Mouse (Mus musculus): ENCODE data around the gene A030005K14Rik. TPM values are rescaled to one million over a fixed set of nuclear protein-coding genes. Genes with fewer than 3 reads are reported as not detected.

Gene A030005K14Rik
- total and polyA plus RNA-seq, 2 experiments from 2014 or later, result not detected

GRCm38 (mm10) chr1:83091268-83091667 lies 32.1 kb upstream of the A030005K14Rik start:
- Histone ChIP-seq H3K9me3 (ENCODE audit: low read length) (no peaks in the 10 kb centered on the region), H3K27me3 (ENCODE audit: insufficient read depth, low read length) (no peaks in the 10 kb centered on the region), H3K27ac (ENCODE audit: low read depth, low read length) (no peak overlapping the region), H3K36me3 (ENCODE audit: insufficient read depth) (no peaks in the 10 kb centered on the region), H3K4me2 (ENCODE audit: low read depth) (no peak overlapping the region), H3K9ac (no peak overlapping the region), H3K4me1 (ENCODE audit: insufficient read depth) (no peaks in the 10 kb centered on the region), H3K4me3 (ENCODE audit: low read depth, low read length) (no peak overlapping the region)
- ATAC-seq (no peak), DNase-seq (no peak)
- 79% methylated on average over 3 of the region's 3 CpGs for WGBS
- no peak for TF ChIP-seq CTCF (IDR thresholded peaks at IDR 0.05; ENCODE audit: low read depth)

GRCm38 (mm10) chr1:83084790-83085189 lies 25.6 kb upstream of the A030005K14Rik start:
- no peak overlapping the region for H3K27ac ChIP-seq (ENCODE audit: low read depth, low read length)
- H3K4me3 ChIP-seq (ENCODE audit: low read depth, low read length), result no peak overlapping the region
- no peak for ATAC-seq
- H3K9me3 ChIP-seq (ENCODE audit: low read length), result no peaks in the 10 kb centered on the region
- DNase-seq, result no peak
- no peak for TF ChIP-seq CTCF (IDR thresholded peaks at IDR 0.05; ENCODE audit: low read depth)
- H3K36me3 ChIP-seq (ENCODE audit: insufficient read depth), result no peaks in the 10 kb centered on the region
- 90% methylated on average over 2 of the region's 2 CpGs for WGBS
- H3K4me1 ChIP-seq (ENCODE audit: insufficient read depth), result no peaks in the 10 kb centered on the region
- H3K9ac ChIP-seq, result no peak overlapping the region
- H3K27me3 ChIP-seq (ENCODE audit: insufficient read depth, low read length), result no peaks in the 10 kb centered on the region
- no peak overlapping the region for H3K4me2 ChIP-seq (ENCODE audit: low read depth)

- Histone ChIP-seq H3K4me3 (ENCODE audit: low read depth, low read length) (no peak overlapping the region), H3K36me3 (ENCODE audit: insufficient read depth) (no peaks in the 10 kb centered on the region), H3K27me3 (ENCODE audit: insufficient read depth, low read length) (no peaks in the 10 kb centered on the region), H3K4me1 (ENCODE audit: insufficient read depth) (no peaks in the 10 kb centered on the region), H3K9me3 (ENCODE audit: low read length) (no peaks in the 10 kb centered on the region), H3K27ac (ENCODE audit: low read depth, low read length) (no peak overlapping the region), H3K9ac (no peak overlapping the region), H3K4me2 (ENCODE audit: low read depth) (no peak overlapping the region)
- TF ChIP-seq CTCF (IDR thresholded peaks at IDR 0.05; ENCODE audit: low read depth), result no peak
- DNase-seq, result no peak
- 79% methylated on average over 6 of the region's 6 CpGs for WGBS
- no peak for ATAC-seq
These were observed 17.8 kb upstream of the A030005K14Rik start for GRCm38 (mm10) chr1:83077016-83077415.

- Histone ChIP-seq H3K4me3 (ENCODE audit: low read depth, low read length) (peak overlapping the region; percentile 30), H3K4me1 (ENCODE audit: insufficient read depth) (no peaks in the 10 kb centered on the region), H3K4me2 (ENCODE audit: low read depth) (peak overlapping the region; percentile 51), H3K27me3 (ENCODE audit: insufficient read depth, low read length) (no peaks in the 10 kb centered on the region), H3K36me3 (ENCODE audit: insufficient read depth) (no peaks in the 10 kb centered on the region), H3K27ac (ENCODE audit: low read depth, low read length) (no peak overlapping the region), H3K9me3 (ENCODE audit: low read length) (no peaks in the 10 kb centered on the region), H3K9ac (peak overlapping the region; percentile 45)
- peak; percentile 96 for ATAC-seq
- TF ChIP-seq CTCF (IDR thresholded peaks at IDR 0.05; ENCODE audit: low read depth), result peak; percentile 94
- WGBS, result 46% methylated on average over 11 of the region's 11 CpGs
- peak; percentile 89 for DNase-seq
These were observed 17.2 kb upstream of the A030005K14Rik start for GRCm38 (mm10) chr1:83076190-83076917.

GRCm38 (mm10) chr1:83075526-83076189 lies 16.5 kb upstream of the A030005K14Rik start:
- no peaks in the 10 kb centered on the region for H3K36me3 ChIP-seq (ENCODE audit: insufficient read depth)
- peak; percentile 59 for ATAC-seq
- peak overlapping the region; percentile 51 for H3K4me2 ChIP-seq (ENCODE audit: low read depth)
- H3K9me3 ChIP-seq (ENCODE audit: low read length), result no peaks in the 10 kb centered on the region
- DNase-seq, result no peak
- no peaks in the 10 kb centered on the region for H3K4me1 ChIP-seq (ENCODE audit: insufficient read depth)
- WGBS, result 30% methylated on average over 15 of the region's 15 CpGs
- no peak overlapping the region for H3K27ac ChIP-seq (ENCODE audit: low read depth, low read length)
- H3K4me3 ChIP-seq (ENCODE audit: low read depth, low read length), result peak overlapping the region; percentile 30
- peak overlapping the region; percentile 45 for H3K9ac ChIP-seq
- no peaks in the 10 kb centered on the region for H3K27me3 ChIP-seq (ENCODE audit: insufficient read depth, low read length)
- TF ChIP-seq CTCF (IDR thresholded peaks at IDR 0.05; ENCODE audit: low read depth), result no peak

GRCm38 (mm10) chr1:83067205-83067604 lies 8.0 kb upstream of the A030005K14Rik start:
- H3K27ac ChIP-seq (ENCODE audit: low read depth, low read length), result peak overlapping the region; percentile 54; the same call in 1 of the 2 replicates
- H3K4me3 ChIP-seq (ENCODE audit: low read depth, low read length), result no peak overlapping the region
- no peaks in the 10 kb centered on the region for H3K27me3 ChIP-seq (ENCODE audit: insufficient read depth, low read length)
- H3K9me3 ChIP-seq (ENCODE audit: low read length), result no peaks in the 10 kb centered on the region
- 79% methylated on average over 10 of the region's 10 CpGs for WGBS
- no peaks in the 10 kb centered on the region for H3K36me3 ChIP-seq (ENCODE audit: insufficient read depth)
- H3K4me2 ChIP-seq (ENCODE audit: low read depth), result no peak overlapping the region
- H3K9ac ChIP-seq, result no peak overlapping the region
- no peak for DNase-seq
- no peak; the same call in 1 of the 2 replicates for ATAC-seq
- TF ChIP-seq CTCF (IDR thresholded peaks at IDR 0.05; ENCODE audit: low read depth), result no peak
- H3K4me1 ChIP-seq (ENCODE audit: insufficient read depth), result no peaks in the 10 kb centered on the region

- DNase-seq (no peak), ATAC-seq (peak; percentile 82)
- TF ChIP-seq CTCF (IDR thresholded peaks at IDR 0.05; ENCODE audit: low read depth), result no peak
These were observed 7.4 kb upstream of the A030005K14Rik start for GRCm38 (mm10) chr1:83066577-83066976.

More at GRCm38 (mm10) chr1:83066577-83066976, 7.4 kb upstream of the A030005K14Rik start:
- WGBS, result 60% methylated on average over 4 of the region's 4 CpGs
- no peak overlapping the region for H3K4me3 ChIP-seq (ENCODE audit: low read depth, low read length)
- no peak overlapping the region for H3K27ac ChIP-seq (ENCODE audit: low read depth, low read length)
- no peaks in the 10 kb centered on the region for H3K27me3 ChIP-seq (ENCODE audit: insufficient read depth, low read length)
- H3K9me3 ChIP-seq (ENCODE audit: low read length), result no peaks in the 10 kb centered on the region
- no peaks in the 10 kb centered on the region for H3K4me1 ChIP-seq (ENCODE audit: insufficient read depth)
- no peaks in the 10 kb centered on the region for H3K36me3 ChIP-seq (ENCODE audit: insufficient read depth)
- no peak overlapping the region for H3K4me2 ChIP-seq (ENCODE audit: low read depth)
- H3K9ac ChIP-seq, result no peak overlapping the region
